Mouse (Mus musculus) C2C12 (cell line): ENCODE results near the gene Olfr1459.

Experiments
- CEBPB ChIP-seq: IDR thresholded peaks from one replicate; pipeline ENCODE4 v1.6.1; 2011; ENCODE audit warnings: low read depth, mild to moderate bottlenecking, control low read depth, moderate library complexity
- CTCF ChIP-seq: IDR thresholded peaks from one replicate; pipeline ENCODE4 v1.5.1; 2011; ENCODE audit not compliant: control insufficient read depth, insufficient read depth, insufficient read length
- FOSL1 ChIP-seq: IDR thresholded peaks from one replicate; pipeline ENCODE4 v1.8.0; 2011; ENCODE audit warnings: mild to moderate bottlenecking, low read length; ENCODE audit not compliant: poor library complexity, insufficient read depth, severe bottlenecking
- MAX ChIP-seq: IDR thresholded peaks from one replicate; pipeline ENCODE4 v1.6.1; 2011; ENCODE audit warnings: mild to moderate bottlenecking, control low read depth
- USF1 ChIP-seq: IDR thresholded peaks from one replicate; pipeline ENCODE4 v1.6.1; 2011; ENCODE audit warnings: low read depth, mild to moderate bottlenecking, control low read depth, moderate library complexity

GRCm38 (mm10) chr19:13149449-13149848 lies at the start of gene Olfr1459:
- TF ChIP-seq CTCF (no peak), FOSL1 (no peak), CEBPB (no peak), MAX (no peak), USF1 (no peak)
